Mouse (Mus musculus): ENCODE measurements around the gene Smim23. TPM values are rescaled to one million over a fixed set of nuclear protein-coding genes. Genes with fewer than 3 reads are reported as not detected.

Gene Smim23
- not detected in 2 replicates for polyA plus RNA-seq (2016; fragmentation: Nextera tagmentation; extraction: Ambion mirVana)

GRCm38 (mm10) chr11:32824505-32824904 lies at the start of gene Smim23:
TSS of gene Smim23 (minus strand) at chr11:32824605.
- no peak for ATAC-seq (ENCODE audit: low FRiP score)
- Histone ChIP-seq H3K27me3 (no peaks in the 10 kb centered on the region), H3K9ac (no peak within 1 kb of the TSS), H3K27ac (no peak within 1 kb of the TSS), H3K4me2 (replicated peaks) (no peak within 1 kb of the TSS), H3K36me3 (no peaks in the 10 kb centered on the region), H3K4me1 (no peaks in the 10 kb centered on the region), H3K4me3 (no peak within 1 kb of the TSS), H3K9me3 (replicated peaks) (no peaks in the 10 kb centered on the region)
- WGBS = 90% methylated on average over 1 of the region's 1 CpGs

GRCm38 (mm10) chr11:32868619-32869383 lies 44.4 kb upstream of the Smim23 start:
- no peaks in the 10 kb centered on the region for H3K27me3 ChIP-seq
- ATAC-seq (ENCODE audit: low FRiP score) = no peak
- H3K4me1 ChIP-seq = peaks cover 3% of the 10 kb centered on the region; the same call in 1 of the 2 replicates
- H3K9ac ChIP-seq = no peak overlapping the region
- H3K4me2 ChIP-seq (replicated peaks) = no peak overlapping the region
- H3K27ac ChIP-seq = no peak overlapping the region
- 0 out of 2 replicates have a peak, but pooled peaks cover 4% of the 10 kb centered on the region for H3K9me3 ChIP-seq (replicated peaks)
- H3K36me3 ChIP-seq = no peaks in the 10 kb centered on the region
- 83% methylated on average over 10 of the region's 10 CpGs for WGBS
- no peak overlapping the region for H3K4me3 ChIP-seq

GRCm38 (mm10) chr11:32864615-32865014 lies 40.2 kb upstream of the Smim23 start:
- WGBS = 94% methylated on average over 5 of the region's 5 CpGs
- H3K4me2 ChIP-seq (replicated peaks) = no peak overlapping the region
- no peaks in the 10 kb centered on the region for H3K9me3 ChIP-seq (replicated peaks)
- no peak overlapping the region for H3K9ac ChIP-seq
- no peak for ATAC-seq (ENCODE audit: low FRiP score)
- H3K27ac ChIP-seq = no peak overlapping the region
- no peaks in the 10 kb centered on the region for H3K27me3 ChIP-seq
- H3K4me3 ChIP-seq = no peak overlapping the region
- no peaks in the 10 kb centered on the region for H3K36me3 ChIP-seq
- H3K4me1 ChIP-seq = peaks cover 3% of the 10 kb centered on the region; the same call in 1 of the 2 replicates

GRCm38 (mm10) chr11:32857418-32857879 lies 33.0 kb upstream of the Smim23 start:
- Histone ChIP-seq H3K9ac (no peak overlapping the region), H3K36me3 (no peaks in the 10 kb centered on the region), H3K9me3 (replicated peaks) (no peaks in the 10 kb centered on the region), H3K27me3 (no peaks in the 10 kb centered on the region; the same call in 1 of the 2 replicates), H3K4me1 (peaks cover 7% of the 10 kb centered on the region), H3K4me3 (no peak overlapping the region), H3K4me2 (replicated peaks) (no peak overlapping the region), H3K27ac (no peak overlapping the region)
- 47% methylated on average over 8 of the region's 8 CpGs for WGBS
- ATAC-seq (ENCODE audit: low FRiP score) = no peak

GRCm38 (mm10) chr11:32846682-32847222 lies 22.3 kb upstream of the Smim23 start:
- ATAC-seq (ENCODE audit: low FRiP score) = no peak
- Histone ChIP-seq H3K9me3 (replicated peaks) (no peaks in the 10 kb centered on the region), H3K36me3 (no peaks in the 10 kb centered on the region), H3K27ac (no peak overlapping the region), H3K4me1 (no peaks in the 10 kb centered on the region; the same call in 1 of the 2 replicates), H3K4me2 (replicated peaks) (no peak overlapping the region), H3K9ac (no peak overlapping the region), H3K4me3 (no peak overlapping the region), H3K27me3 (no peaks in the 10 kb centered on the region)
- 69% methylated on average over 20 of the region's 20 CpGs for WGBS

GRCm38 (mm10) chr11:32841169-32841568 lies 16.8 kb upstream of the Smim23 start:
- Histone ChIP-seq H3K27ac (no peak overlapping the region), H3K9ac (no peak overlapping the region), H3K4me3 (no peak overlapping the region), H3K27me3 (no peaks in the 10 kb centered on the region), H3K4me1 (no peaks in the 10 kb centered on the region), H3K9me3 (replicated peaks) (no peaks in the 10 kb centered on the region), H3K4me2 (replicated peaks) (no peak overlapping the region), H3K36me3 (no peaks in the 10 kb centered on the region)
- WGBS = 88% methylated on average over 5 of the region's 5 CpGs
- ATAC-seq (ENCODE audit: low FRiP score) = no peak

GRCm38 (mm10) chr11:32840256-32840655 lies 15.9 kb upstream of the Smim23 start:
- 76% methylated on average over 9 of the region's 9 CpGs for WGBS
- no peak for ATAC-seq (ENCODE audit: low FRiP score)

GRCm38 (mm10) chr11:32835022-32835421 lies 10.6 kb upstream of the Smim23 start:
- no peaks in the 10 kb centered on the region for H3K9me3 ChIP-seq (replicated peaks)
- WGBS = 17% methylated on average over 8 of the region's 8 CpGs
- no peak for ATAC-seq (ENCODE audit: low FRiP score)

More at GRCm38 (mm10) chr11:32840256-32840655, 15.9 kb upstream of the Smim23 start:
- no peak overlapping the region for H3K27ac ChIP-seq
- H3K4me3 ChIP-seq = no peak overlapping the region
- no peak overlapping the region for H3K4me2 ChIP-seq (replicated peaks)
- H3K9me3 ChIP-seq (replicated peaks) = no peaks in the 10 kb centered on the region
- no peaks in the 10 kb centered on the region for H3K36me3 ChIP-seq
- H3K4me1 ChIP-seq = peaks cover 2% of the 10 kb centered on the region
- no peak overlapping the region for H3K9ac ChIP-seq
- H3K27me3 ChIP-seq = no peaks in the 10 kb centered on the region

GRCm38 (mm10) chr11:32834367-32834918 lies 10.0 kb upstream of the Smim23 start:
- no peak for ATAC-seq (ENCODE audit: low FRiP score)
- no peak overlapping the region for H3K27ac ChIP-seq
- H3K36me3 ChIP-seq = no peaks in the 10 kb centered on the region
- WGBS = 30% methylated on average over 13 of the region's 13 CpGs
- H3K9me3 ChIP-seq (replicated peaks) = no peaks in the 10 kb centered on the region
- H3K4me1 ChIP-seq = peaks cover 12% of the 10 kb centered on the region
- H3K4me2 ChIP-seq (replicated peaks) = no peak overlapping the region
- H3K9ac ChIP-seq = no peak overlapping the region
- H3K27me3 ChIP-seq = no peaks in the 10 kb centered on the region
- H3K4me3 ChIP-seq = no peak overlapping the region

More at GRCm38 (mm10) chr11:32835022-32835421, 10.6 kb upstream of the Smim23 start:
- Histone ChIP-seq H3K27ac (no peak overlapping the region), H3K36me3 (no peaks in the 10 kb centered on the region), H3K4me3 (no peak overlapping the region), H3K4me2 (replicated peaks) (no peak overlapping the region), H3K4me1 (peaks cover 12% of the 10 kb centered on the region), H3K27me3 (no peaks in the 10 kb centered on the region), H3K9ac (no peak overlapping the region)

GRCm38 (mm10) chr11:32817566-32817965 lies 6.8 kb downstream of the Smim23 start:
- Histone ChIP-seq H3K9ac (no peak overlapping the region), H3K4me3 (no peak overlapping the region), H3K4me1 (no peaks in the 10 kb centered on the region), H3K4me2 (replicated peaks) (no peak overlapping the region), H3K27ac (no peak overlapping the region), H3K9me3 (replicated peaks) (no peaks in the 10 kb centered on the region; the same call in 1 of the 2 replicates), H3K36me3 (no peaks in the 10 kb centered on the region), H3K27me3 (no peaks in the 10 kb centered on the region)
- ATAC-seq (ENCODE audit: low FRiP score) = no peak
- 95% methylated on average over 12 of the region's 12 CpGs for WGBS

- no peaks in the 10 kb centered on the region for H3K36me3 ChIP-seq
- no peak overlapping the region for H3K4me3 ChIP-seq
- 88% methylated on average over 8 of the region's 8 CpGs for WGBS
- H3K4me1 ChIP-seq = no peaks in the 10 kb centered on the region
- no peak overlapping the region for H3K9ac ChIP-seq
- H3K27ac ChIP-seq = no peak overlapping the region
- H3K4me2 ChIP-seq (replicated peaks) = no peak overlapping the region
- H3K9me3 ChIP-seq (replicated peaks) = no peaks in the 10 kb centered on the region; the same call in 1 of the 2 replicates
- H3K27me3 ChIP-seq = no peaks in the 10 kb centered on the region
- ATAC-seq (ENCODE audit: low FRiP score) = no peak
Observed at GRCm38 (mm10) chr11:32814286-32814685, 10.1 kb downstream of the Smim23 start.

- Histone ChIP-seq H3K27ac (no peak overlapping the region), H3K9ac (no peak overlapping the region), H3K4me2 (replicated peaks) (no peak overlapping the region), H3K9me3 (replicated peaks) (no peaks in the 10 kb centered on the region), H3K27me3 (no peaks in the 10 kb centered on the region), H3K36me3 (no peaks in the 10 kb centered on the region), H3K4me3 (no peak overlapping the region), H3K4me1 (no peaks in the 10 kb centered on the region)
- 82% methylated on average over 1 of the region's 1 CpGs for WGBS
- ATAC-seq (ENCODE audit: low FRiP score) = no peak
Observed at GRCm38 (mm10) chr11:32809091-32809490, 15.3 kb downstream of the Smim23 start.

Data from hindbrain, embryonic 12.5 days (tissue).